Mouse (Mus musculus) lung, postnatal 0 days (tissue): ENCODE data around the gene Fam229a.

Source experiments
- CTCF ChIP-seq: IDR thresholded peaks from 2 replicates; pipeline ENCODE4 v1.5.1; 2016; ENCODE audit warnings: antibody characterized with exemption, mild to moderate bottlenecking
- EP300 ChIP-seq: IDR thresholded peaks from 2 replicates; pipeline ENCODE4 v1.6.1; 2016; ENCODE audit warnings: antibody characterized with exemption, mild to moderate bottlenecking, control low read depth

DNA sequence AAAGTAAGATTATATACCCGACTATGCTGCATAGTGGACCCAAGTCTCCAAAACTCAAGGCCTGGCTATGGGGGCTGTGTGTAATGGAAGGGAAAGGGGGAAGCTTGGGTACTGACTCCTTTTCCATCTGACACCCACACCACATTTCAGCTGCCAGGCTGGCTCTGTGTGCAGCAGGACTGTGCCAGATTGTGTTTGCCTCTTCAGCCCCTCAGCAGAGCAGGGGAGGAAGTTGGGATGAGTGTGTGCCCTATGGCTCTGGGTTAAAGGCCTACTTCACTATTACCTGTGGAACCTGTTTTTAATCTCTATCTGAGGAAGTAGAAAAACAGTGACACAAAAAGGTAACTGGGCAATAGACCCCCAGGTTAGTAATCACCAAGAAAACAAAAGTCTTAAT, 9.9 kb upstream of the Fam229a start:
- TF ChIP-seq CTCF (no peak), EP300 (no peak)
